Mouse (Mus musculus): ENCODE measurements around the gene Zfp672. TPM values are rescaled to one million over a fixed set of nuclear protein-coding genes. Genes with fewer than 3 reads are reported as not detected.
"Not testable (repeated sequence)": the region's sequence is repeated elsewhere in the genome, so short reads cannot be mapped to it uniquely, and the experiment has no call there.

The Zfp672 gene
- total RNA-seq, 2 experiments from 2014 or later, result 27.6 to 80.5 TPM

GRCm38 (mm10) chr11:58329906-58330275 is 248 bp downstream of the Zfp672 start:
- ATAC-seq (replicated peaks; ENCODE audit: low FRiP score, poor library complexity, severe bottlenecking), result peak; percentile 53

GRCm38 (mm10) chr11:58326781-58327180 is 3.4 kb downstream of the Zfp672 start:
- no peak for ATAC-seq (replicated peaks; ENCODE audit: low FRiP score, poor library complexity, severe bottlenecking)

GRCm38 (mm10) chr11:58324614-58325229 is 5.4 kb downstream of the Zfp672 start:
- ATAC-seq (replicated peaks; ENCODE audit: low FRiP score, poor library complexity, severe bottlenecking), result peak; percentile 31; the same call in 1 of the 2 replicates

- ATAC-seq (replicated peaks; ENCODE audit: low FRiP score, poor library complexity, severe bottlenecking), result peak; percentile 20
Observed at GRCm38 (mm10) chr11:58323570-58324340, 6.4 kb downstream of the Zfp672 start.

- ATAC-seq (replicated peaks; ENCODE audit: low FRiP score, poor library complexity, severe bottlenecking), result peak; percentile 93
Observed at GRCm38 (mm10) chr11:58322824-58323569, 7.1 kb downstream of the Zfp672 start.

GRCm38 (mm10) chr11:58316768-58317390 is 13.3 kb downstream of the Zfp672 start:
- ATAC-seq (replicated peaks; ENCODE audit: low FRiP score, poor library complexity, severe bottlenecking), result no peak

GRCm38 (mm10) chr11:58316344-58316743 is 13.8 kb downstream of the Zfp672 start:
- ATAC-seq (replicated peaks; ENCODE audit: low FRiP score, poor library complexity, severe bottlenecking), result no peak

- no peak for ATAC-seq (replicated peaks; ENCODE audit: low FRiP score, poor library complexity, severe bottlenecking)
Observed at GRCm38 (mm10) chr11:58315536-58316168, 14.5 kb downstream of the Zfp672 start.

GRCm38 (mm10) chr11:58314069-58314468 is 16.1 kb downstream of the Zfp672 start:
- ATAC-seq (replicated peaks; ENCODE audit: low FRiP score, poor library complexity, severe bottlenecking), result no peak

- ATAC-seq (replicated peaks; ENCODE audit: low FRiP score, poor library complexity, severe bottlenecking), result no peak
Observed at GRCm38 (mm10) chr11:58308661-58309060, 21.5 kb downstream of the Zfp672 start.

- ATAC-seq (replicated peaks; ENCODE audit: low FRiP score, poor library complexity, severe bottlenecking), result peak; percentile 53
Observed at GRCm38 (mm10) chr11:58307411-58308080, 22.6 kb downstream of the Zfp672 start.

- peak; percentile 79 for ATAC-seq (replicated peaks; ENCODE audit: low FRiP score, poor library complexity, severe bottlenecking)
Observed at GRCm38 (mm10) chr11:58306860-58307308, 23.3 kb downstream of the Zfp672 start, which contains the start of gene Zfp692. Gene Zfp692 (plus strand): TSS chr11:58307069.

- not testable (repeated sequence) for ATAC-seq (replicated peaks; ENCODE audit: low FRiP score, poor library complexity, severe bottlenecking)
Observed at GRCm38 (mm10) chr11:58305299-58305698, 24.8 kb downstream of the Zfp672 start.

GRCm38 (mm10) chr11:58303594-58303993 is 26.5 kb downstream of the Zfp672 start:
- no peak for ATAC-seq (replicated peaks; ENCODE audit: low FRiP score, poor library complexity, severe bottlenecking)

GRCm38 (mm10) chr11:58302774-58303445 is 27.2 kb downstream of the Zfp672 start:
- ATAC-seq (replicated peaks; ENCODE audit: low FRiP score, poor library complexity, severe bottlenecking), result peak; percentile 45

- peak; percentile 80 for ATAC-seq (replicated peaks; ENCODE audit: low FRiP score, poor library complexity, severe bottlenecking)
Observed at GRCm38 (mm10) chr11:58301837-58302754, 28.0 kb downstream of the Zfp672 start.

- peak; percentile 51 for ATAC-seq (replicated peaks; ENCODE audit: low FRiP score, poor library complexity, severe bottlenecking)
Observed at GRCm38 (mm10) chr11:58301057-58301456, 29.1 kb downstream of the Zfp672 start.

All from erythroid progenitor cell, adult 5-6 weeks (primary cell).